Mouse (Mus musculus): ENCODE measurements at regions not wholly inside any gene's neighbourhood (a gene's known extent, or its start where the extent isn't known, plus 50 kb on each side); places are given as distances from the start of the nearest gene placed in this dataset.

- no peak for DNase-seq (ENCODE audit: low read depth, low spot score)
These were observed 611.4 kb upstream of the Sall1 start for GRCm38 (mm10) chr8:89655369-89655768.

GRCm38 (mm10) chr8:89649207-89649890 lies 605.4 kb upstream of the Sall1 start:
- no peak for DNase-seq (ENCODE audit: low read depth, low spot score)

DNA sequence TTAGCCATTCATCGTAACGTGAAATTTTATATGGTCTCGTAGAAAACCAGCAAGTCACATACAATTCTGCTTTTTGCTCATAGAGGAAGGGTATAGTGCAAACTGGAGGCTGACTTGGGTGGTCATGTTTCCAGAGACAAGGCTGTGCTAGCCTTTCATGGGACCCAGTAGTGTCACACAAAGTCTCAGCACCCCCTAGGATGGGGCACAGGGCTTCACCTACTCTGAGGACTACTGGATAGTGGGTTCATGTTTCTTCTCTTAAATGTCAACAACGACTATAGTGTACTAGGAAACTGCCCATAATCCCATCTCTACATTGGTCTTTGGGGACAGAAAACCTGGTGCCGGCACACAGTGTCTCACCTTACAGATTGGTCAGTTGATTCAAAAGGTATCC lies 603.0 kb upstream of the Sall1 start:
- no peak for DNase-seq (ENCODE audit: low read depth, low spot score)

DNA sequence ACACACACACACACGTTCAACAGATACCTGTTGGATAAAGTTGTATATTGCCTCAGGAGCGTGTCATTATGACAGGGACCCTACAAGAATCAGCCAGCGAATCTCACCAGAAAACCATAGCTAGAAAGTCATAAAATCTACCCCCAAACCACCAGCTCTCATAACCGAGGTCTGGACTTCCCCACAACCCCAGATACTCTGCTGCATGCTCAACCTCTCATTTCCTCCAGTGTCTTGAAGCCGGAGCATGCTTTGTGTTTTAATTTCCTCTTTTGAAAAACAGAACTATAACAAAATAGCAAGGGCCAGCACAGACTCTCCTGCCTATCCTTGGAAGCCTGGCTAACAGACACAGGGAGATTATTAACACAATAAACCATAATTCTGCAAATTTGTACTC lies 597.4 kb upstream of the Sall1 start:
- DNase-seq (ENCODE audit: low read depth, low spot score), result no peak

DNA sequence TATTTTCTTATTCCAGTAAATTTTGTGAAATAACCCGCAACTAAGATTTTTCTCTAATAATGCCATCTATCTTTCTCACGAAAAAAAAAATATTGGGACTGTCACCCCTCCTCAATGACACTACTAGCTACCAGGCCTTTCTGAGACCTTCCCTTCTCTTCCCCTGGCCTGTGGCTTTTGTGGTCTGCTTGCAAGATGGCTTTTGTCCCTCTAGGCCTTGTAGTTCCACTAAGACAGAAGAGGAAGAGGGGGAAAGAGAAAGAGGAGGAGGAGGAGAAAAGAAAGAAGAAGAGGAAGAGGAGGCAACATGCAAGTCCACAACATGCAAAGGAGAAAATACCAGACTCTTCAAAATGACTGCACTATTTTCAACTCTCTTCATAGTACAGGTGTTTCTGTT lies 590.9 kb upstream of the Sall1 start:
- no peak for DNase-seq (ENCODE audit: low read depth, low spot score)

GRCm38 (mm10) chr8:89632304-89632703 lies 588.3 kb upstream of the Sall1 start:
- DNase-seq (ENCODE audit: low read depth, low spot score), result no peak

DNA sequence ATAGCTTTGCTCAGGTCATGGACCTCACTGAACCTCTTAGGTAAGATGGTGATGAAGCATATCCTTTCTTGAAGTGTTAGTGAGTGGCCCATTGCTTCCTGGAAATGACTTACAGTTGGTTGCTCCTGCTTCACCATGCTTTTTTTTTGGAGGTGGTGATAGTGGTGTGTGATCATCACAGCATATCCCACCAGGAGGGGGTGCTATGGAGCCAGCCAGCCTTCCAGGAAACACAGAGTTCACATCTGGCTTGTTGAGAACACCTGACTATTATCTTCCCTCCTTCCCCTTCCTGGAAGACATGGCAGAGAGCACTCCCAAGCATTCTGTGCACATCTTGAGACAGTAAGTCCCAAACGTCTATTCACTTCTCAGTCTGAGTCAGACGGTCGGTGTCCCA lies 586.6 kb upstream of the Sall1 start:
- no peak for DNase-seq (ENCODE audit: low read depth, low spot score)

DNA sequence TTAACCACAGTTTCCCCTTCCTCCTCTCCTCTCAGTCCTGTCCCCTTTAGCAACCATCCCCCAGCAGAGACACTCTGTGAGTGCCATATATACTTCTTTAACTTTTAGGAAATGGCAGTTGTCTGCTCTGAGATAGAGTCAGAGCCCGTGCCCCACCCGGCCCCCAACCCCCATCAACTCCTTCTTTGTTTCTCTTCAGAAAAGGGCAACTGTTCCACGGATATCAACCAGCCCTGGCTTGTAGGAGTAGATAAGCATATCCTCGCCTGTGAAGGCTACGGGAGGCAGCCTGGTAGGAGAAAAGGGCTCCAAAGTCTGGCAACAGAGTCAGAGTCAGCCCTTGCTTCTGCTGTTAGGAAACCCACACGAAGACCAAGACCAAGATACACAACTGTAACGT lies 574.1 kb upstream of the Sall1 start:
- no peak for DNase-seq (ENCODE audit: low read depth, low spot score)

- no peak for DNase-seq (ENCODE audit: low read depth, low spot score)
These were observed 572.0 kb upstream of the Sall1 start for GRCm38 (mm10) chr8:89615863-89616558.

DNA sequence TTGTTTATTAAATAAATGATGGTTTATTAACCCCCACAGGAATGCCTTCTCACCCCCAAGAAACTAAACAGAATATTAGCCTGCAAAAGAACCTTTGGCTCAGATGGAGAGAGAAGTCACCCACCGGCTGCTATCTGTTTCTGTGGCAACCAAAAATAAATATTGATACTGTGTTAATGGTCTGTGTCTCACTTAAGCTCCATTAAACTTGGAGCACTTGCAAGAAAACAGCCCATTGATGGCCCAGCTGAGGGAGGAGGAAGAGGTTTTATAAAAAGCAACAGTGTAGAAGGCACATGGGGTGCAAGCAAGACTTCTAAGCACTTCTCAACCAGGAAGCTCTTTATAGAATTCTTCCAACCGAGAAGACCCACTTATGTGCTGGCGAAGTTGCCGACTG lies 565.1 kb upstream of the Sall1 start:
- no peak for DNase-seq (ENCODE audit: low read depth, low spot score)

DNA sequence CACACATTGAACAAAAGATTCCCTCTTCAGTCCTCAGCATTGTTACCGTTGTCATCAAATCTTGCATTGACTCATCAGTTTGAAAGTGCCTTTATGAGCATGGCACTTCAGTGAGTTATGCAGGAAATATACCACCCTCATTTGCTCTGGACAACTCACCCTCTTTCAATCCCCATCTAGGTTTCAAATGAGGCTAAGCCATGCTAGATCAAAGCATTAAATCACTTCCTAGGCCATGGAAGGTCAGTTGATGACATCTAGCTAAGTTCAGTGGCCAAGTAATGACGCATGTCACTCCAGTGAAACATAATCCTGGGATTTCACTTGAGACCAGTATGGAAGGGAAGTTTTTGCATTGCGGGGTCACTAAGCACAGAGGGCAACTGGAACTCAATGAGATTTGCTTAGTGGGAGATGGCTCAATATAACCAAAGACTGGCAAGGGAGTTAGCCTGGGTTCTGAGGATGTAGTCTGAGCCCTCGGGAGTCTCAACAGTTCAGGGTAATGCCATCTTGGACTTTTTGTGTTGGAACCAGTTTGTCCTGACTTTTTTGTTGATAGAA lies 562.0 kb upstream of the Sall1 start:
- DNase-seq (ENCODE audit: low read depth, low spot score), result no peak

DNA sequence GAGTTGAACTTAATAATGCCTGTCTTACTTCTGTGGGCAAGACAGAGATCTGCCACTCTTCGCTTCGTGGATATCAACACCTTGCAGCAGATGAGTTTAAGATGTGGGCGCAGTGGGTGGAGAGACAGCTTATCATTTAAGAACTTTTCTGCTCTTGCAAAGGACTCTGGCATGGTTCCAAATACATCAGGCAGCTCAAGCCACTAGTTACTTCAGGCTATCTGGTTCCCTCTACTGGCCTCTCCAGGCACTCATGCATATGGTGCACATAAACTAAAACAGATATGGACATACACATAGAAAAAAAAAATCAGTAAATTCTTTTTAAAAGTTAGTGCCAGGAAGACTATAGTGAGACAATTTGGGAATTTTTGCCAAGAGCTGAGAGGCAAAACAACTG lies 560.5 kb upstream of the Sall1 start:
- no peak for DNase-seq (ENCODE audit: low read depth, low spot score)

DNA sequence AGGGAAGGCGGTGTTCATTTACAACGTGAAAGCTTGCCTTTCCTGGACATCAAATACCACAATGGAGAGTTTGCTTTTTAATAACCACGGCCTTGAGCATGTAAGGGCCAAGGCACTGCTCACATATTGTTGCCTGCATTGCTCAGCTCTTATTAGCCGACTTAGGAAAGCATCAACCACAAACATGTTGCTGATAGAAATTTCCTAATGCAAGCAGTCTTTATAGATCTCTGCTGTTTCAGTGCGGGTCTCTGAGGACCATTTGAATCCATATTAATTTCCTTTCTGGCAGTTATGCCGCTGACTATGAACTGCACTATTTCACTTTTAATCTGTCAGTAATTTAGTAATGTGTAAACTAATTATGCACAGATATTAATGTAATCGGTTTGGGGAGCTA lies 552.4 kb upstream of the Sall1 start:
- no peak for DNase-seq (ENCODE audit: low read depth, low spot score)

DNA sequence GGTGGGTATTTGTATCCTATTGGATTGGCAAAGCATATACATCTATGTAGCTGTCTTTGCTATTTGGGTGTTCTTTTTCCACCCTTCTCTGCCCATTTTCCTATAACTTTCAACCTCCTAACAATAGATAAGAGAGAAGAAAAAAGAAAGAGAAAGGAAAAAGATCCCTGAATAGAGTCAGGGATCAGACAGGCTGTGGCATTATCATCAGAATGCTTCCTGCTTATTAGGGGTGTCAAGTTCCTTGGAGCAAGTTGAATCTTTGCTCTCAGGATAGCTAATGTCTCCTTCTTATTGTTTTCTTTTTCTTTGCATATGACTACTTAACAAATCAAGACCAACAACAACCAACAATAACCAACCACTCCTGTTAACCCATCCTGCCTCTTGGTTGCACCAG lies 539.1 kb upstream of the Sall1 start:
- no peak for DNase-seq (ENCODE audit: low read depth, low spot score)

DNA sequence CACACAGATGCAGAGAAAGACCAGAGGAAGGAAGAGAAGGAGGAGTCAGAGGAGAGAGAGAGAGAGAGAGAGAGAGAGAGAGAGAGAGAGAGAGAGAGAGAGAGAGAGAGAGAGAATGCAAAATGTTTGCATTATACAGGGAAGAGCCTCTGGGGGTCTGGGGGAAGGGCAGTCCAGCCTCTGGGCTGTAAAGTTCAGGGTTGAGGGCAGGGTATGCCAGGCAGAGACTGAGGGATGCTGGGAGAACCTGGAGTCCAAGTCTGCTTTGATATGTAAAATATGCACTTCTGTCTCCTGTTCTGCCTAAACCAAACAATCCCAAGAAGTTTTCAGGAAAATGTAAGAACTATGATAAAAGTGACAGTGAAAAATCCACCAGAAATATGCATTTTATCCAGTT lies 538.6 kb upstream of the Sall1 start:
- no peak for DNase-seq (ENCODE audit: low read depth, low spot score)

DNA sequence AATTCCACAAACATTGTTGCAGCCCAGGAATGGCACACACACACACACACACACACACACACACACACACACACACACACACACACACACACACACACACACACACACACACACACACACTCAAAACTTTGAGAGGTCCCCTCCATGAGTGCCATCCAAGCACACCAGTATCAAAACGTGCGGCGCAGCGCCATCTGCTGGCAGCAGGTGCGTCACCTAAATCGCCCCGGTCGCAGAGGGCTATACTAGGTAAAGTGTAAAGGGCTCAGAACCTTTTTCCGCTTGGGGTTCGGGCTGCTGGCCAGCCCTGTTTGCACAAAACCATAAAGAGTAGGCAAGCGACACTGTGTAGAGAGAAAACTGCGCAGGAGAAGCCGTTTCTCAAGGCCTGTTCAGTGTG lies 527.9 kb upstream of the Sall1 start:
- peak; percentile 81 for DNase-seq (ENCODE audit: low read depth, low spot score)

GRCm38 (mm10) chr8:89570639-89571325 lies 526.8 kb upstream of the Sall1 start:
- no peak for DNase-seq (ENCODE audit: low read depth, low spot score)

DNA sequence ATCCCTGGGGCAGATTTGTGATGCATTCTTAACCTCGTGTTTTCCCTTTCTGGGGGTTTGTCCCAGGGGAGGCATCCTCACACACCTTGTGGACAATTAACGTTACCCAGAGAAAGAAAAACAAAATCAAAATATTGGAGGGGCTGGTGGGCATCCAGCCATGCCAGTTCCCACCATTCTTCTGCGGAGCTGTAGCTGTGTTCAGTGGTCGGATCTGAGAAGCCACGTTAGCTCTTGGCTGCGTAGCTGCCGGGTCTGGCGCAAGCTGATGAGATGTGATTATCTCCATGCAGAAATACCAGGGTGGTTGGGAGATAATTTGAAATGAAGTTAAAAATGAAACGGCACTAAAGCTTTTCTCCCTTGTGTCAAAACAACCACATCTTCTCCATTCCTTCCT lies 525.4 kb upstream of the Sall1 start:
- no peak for DNase-seq (ENCODE audit: low read depth, low spot score)

GRCm38 (mm10) chr8:89568641-89569040 lies 524.7 kb upstream of the Sall1 start:
- DNase-seq (ENCODE audit: low read depth, low spot score), result no peak

DNA sequence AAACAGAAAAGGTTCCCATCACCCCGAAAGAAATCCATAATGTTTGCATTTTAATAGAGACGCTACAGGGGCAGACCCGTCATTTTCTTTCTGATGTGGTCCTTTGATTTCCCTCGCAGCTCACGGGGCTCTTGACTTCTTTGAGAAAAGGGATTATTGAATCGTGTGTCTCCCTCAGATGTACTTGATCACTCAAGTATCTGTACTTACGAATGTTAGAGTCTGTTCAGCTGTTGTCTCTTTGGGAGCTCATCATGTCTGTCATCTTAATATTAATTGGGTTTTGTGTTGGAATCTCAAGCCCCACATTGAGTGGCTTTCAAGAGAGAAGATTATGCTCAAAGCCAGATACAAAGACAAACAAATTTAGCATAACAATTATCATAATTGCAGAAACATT lies 523.0 kb upstream of the Sall1 start:
- DNase-seq (ENCODE audit: low read depth, low spot score), result no peak

- no peak for DNase-seq (ENCODE audit: low read depth, low spot score)
These were observed 522.5 kb upstream of the Sall1 start for GRCm38 (mm10) chr8:89566461-89566860.

DNA sequence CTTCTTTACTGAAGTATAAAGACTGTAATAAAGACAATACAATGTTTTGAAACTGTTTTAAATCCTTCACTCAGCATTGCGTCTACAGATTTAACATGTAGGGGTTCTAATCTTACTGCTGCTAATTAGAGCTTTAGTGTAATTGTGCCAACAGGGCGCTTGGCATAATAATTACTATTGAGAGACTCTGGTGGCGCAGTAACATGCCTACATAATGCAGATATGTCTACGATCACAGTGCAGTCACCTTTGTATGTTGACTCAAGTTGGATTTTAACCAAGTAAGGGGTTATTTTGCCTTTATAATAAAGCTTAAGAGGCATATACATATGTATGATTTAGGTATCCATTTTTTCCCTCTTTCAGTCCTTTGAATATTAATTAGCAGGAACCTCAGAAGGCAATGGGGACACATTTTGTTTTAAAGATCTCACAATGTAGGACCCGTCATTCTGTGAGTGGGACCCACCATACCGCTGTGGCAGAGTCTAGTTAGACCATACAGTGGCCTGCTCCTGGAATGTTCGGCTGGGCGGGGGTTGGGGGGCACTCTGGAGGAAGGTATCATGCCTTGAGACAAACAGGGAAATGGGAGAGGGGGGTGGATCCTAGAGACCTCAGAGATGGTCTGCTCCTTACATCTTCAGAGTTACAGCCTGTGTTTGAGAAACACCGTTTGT lies 521.3 kb upstream of the Sall1 start:
- DNase-seq (ENCODE audit: low read depth, low spot score), result no peak
